In the genomic region with DNA sequence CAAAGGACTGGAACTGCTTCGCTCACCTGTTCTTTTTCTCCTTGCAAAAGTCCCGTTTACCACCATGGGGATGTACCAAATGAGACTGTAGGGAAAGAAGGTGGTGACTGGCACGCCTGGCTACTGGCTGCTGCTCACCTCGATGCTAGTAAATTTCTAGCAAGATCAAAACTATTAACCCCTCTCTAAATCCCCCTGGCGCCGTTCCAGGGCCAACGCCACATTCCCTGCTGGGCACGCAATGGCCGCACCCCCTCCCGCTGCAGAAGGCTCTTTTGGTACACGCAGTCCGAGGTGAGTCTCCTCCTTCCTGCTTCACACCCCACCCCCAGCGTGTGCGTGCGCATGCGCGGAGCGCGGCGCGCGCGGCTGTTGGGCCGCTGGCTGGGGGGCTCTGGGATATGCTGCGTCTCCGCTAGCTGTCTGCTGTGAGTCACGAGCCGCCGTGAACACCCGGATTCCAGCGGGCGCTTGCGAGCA, we compare ENCODE assay signal across 8 mouse cellular contexts. TPM values are rescaled to one million over a fixed set of nuclear protein-coding genes. Genes with fewer than 3 reads are reported as not detected.
DNase-seq lines count a peak whose midpoint lies in the region; ATAC-seq lines count a peak whose summit lies in the region.

No protein-coding gene starts in this region.

- H3K9me3 ChIP-seq in hindbrain, embryonic 14.5 days (ENCODE audit: control insufficient read depth, low read length), result no peaks in the 10 kb centered on the region

- H3K27ac ChIP-seq in hindbrain, embryonic 14.5 days, result peak overlapping the region; percentile 93

- peaks cover 2% of the 10 kb centered on the region for H3K36me3 ChIP-seq in hindbrain, embryonic 14.5 days (replicated peaks; ENCODE audit: control insufficient read depth, insufficient read depth)

- H3K4me3 ChIP-seq in hindbrain, embryonic 14.5 days (replicated peaks; ENCODE audit: low read length), result peak overlapping the region; percentile 69

- no peaks in the 10 kb centered on the region for H3K27me3 ChIP-seq in hindbrain, embryonic 14.5 days (ENCODE audit: control insufficient read depth, insufficient read depth, low read length)

- H3K4me1 ChIP-seq in hindbrain, embryonic 14.5 days (replicated peaks; ENCODE audit: control insufficient read depth, insufficient read depth, low read length), result peaks cover 12% of the 10 kb centered on the region

- ATAC-seq in hindbrain, embryonic 14.5 days (ENCODE audit: low FRiP score), result peak; percentile 87

- H3K4me2 ChIP-seq in hindbrain, embryonic 14.5 days (replicated peaks), result peak overlapping the region; percentile 72

- WGBS in hindbrain, embryonic 14.5 days, result 16% methylated on average over 27 of the region's 33 CpGs

- peak; percentile 89 for DNase-seq in R1 (ENCODE audit: low read depth, low spot score)
- DNase-seq in cerebellum, postnatal 25 days, result peak; percentile 86 to 91
- peak; percentile 48 to 74 for DNase-seq in frontal cortex, postnatal 25 days (ENCODE audit: low spot score in 2 of 2)
- DNase-seq in hindbrain, embryonic 14.5 days (ENCODE audit: low spot score), result peak; percentile 86
- peak; percentile 79 to 83 for DNase-seq in layer of hippocampus, postnatal 36 days
- DNase-seq in lung, postnatal 25 days (ENCODE audit: low spot score), result peak; percentile 80
- peak; percentile 65 for DNase-seq in retina, adult 2 months (ENCODE audit: low read depth, low spot score)
- DNase-seq in thymus, postnatal 25 days, result peak; percentile 84

- H3K9ac ChIP-seq in hindbrain, embryonic 14.5 days, result peak overlapping the region; percentile 78

RNA-seq across cellular contexts. Expression of a gene that starts 0.4 kb away (rescaled TPM):
- 126 and 142 TPM in 2 replicates for polyA plus RNA-seq in hindbrain, embryonic 14.5 days (2014; fragmentation: Nextera tagmentation; extraction: Ambion mirVana)
- total RNA-seq in layer of hippocampus, postnatal 36 days (2021), result 100 to 1,000 TPM; 224 to 227 TPM

RNA-seq across cellular contexts. Expression of a gene that starts 15.6 kb away (rescaled TPM):
- 81.4 and 91.6 TPM in 2 replicates for polyA plus RNA-seq in hindbrain, embryonic 14.5 days (2014; fragmentation: Nextera tagmentation; extraction: Ambion mirVana)
- total RNA-seq in layer of hippocampus, postnatal 36 days (2021), result 100 to 1,000 TPM; 111 to 113 TPM

RNA-seq across cellular contexts. Expression of a gene that starts 30.0 kb away (rescaled TPM):
- 332 and 338 TPM in 2 replicates for polyA plus RNA-seq in hindbrain, embryonic 14.5 days (2014; fragmentation: Nextera tagmentation; extraction: Ambion mirVana)
- 100 to 1,000 TPM; 373 to 384 TPM for total RNA-seq in layer of hippocampus, postnatal 36 days (2021)

Comparison
In these comparisons a context has a peak if more than half of its experiments do, and no peak if none do; other contexts are left out.
1. Peak in every context shown above with its lines: DNase-seq, ATAC-seq, H3K4me3 ChIP-seq and H3K27ac ChIP-seq.